Mouse (Mus musculus): ENCODE results near the gene Bcat2. TPM values are rescaled to one million over a fixed set of nuclear protein-coding genes. Genes with fewer than 3 reads are reported as not detected.

The Bcat2 gene
- polyA plus RNA-seq, 1 experiment from 2014 or later = 25.0 TPM

- Histone ChIP-seq H3K9ac (ENCODE audit: low read depth, low read length) (0 out of 2 replicates have a peak overlapping the region, but pooled peaks have one; percentile 52), H3K27me3 (ENCODE audit: control insufficient read depth, insufficient read depth, low read depth, low read length) (no peaks in the 10 kb centered on the region), H3K9me3 (replicated peaks; ENCODE audit: control insufficient read depth, low read length, poor library complexity, severe bottlenecking) (no peaks in the 10 kb centered on the region), H3K4me3 (ENCODE audit: low read depth, low read length) (peak overlapping the region; percentile 48), H3K36me3 (ENCODE audit: control insufficient read depth, insufficient read depth, low read length) (no peaks in the 10 kb centered on the region), H3K27ac (ENCODE audit: low read length) (peak overlapping the region; percentile 34), H3K4me1 (ENCODE audit: control insufficient read depth, insufficient read depth, low read length) (peaks cover 22% of the 10 kb centered on the region), H3K4me2 (ENCODE audit: low read length) (peak overlapping the region; percentile 85)
- no peak for ATAC-seq
- 80% methylated on average over 10 of the region's 10 CpGs for WGBS
Measured at GRCm38 (mm10) chr7:45568601-45569473, 1.1 kb upstream of the Bcat2 start.

- peaks cover 6% of the 10 kb centered on the region; the same call in 1 of the 2 replicates for H3K36me3 ChIP-seq (ENCODE audit: control insufficient read depth, insufficient read depth, low read length)
- no peak for ATAC-seq
- WGBS = 47% methylated on average over 1 of the region's 1 CpGs
- no peak overlapping the region for H3K4me2 ChIP-seq (ENCODE audit: low read length)
- no peak overlapping the region for H3K27ac ChIP-seq (ENCODE audit: low read length)
- H3K27me3 ChIP-seq (ENCODE audit: control insufficient read depth, insufficient read depth, low read depth, low read length) = no peaks in the 10 kb centered on the region
- H3K9me3 ChIP-seq (replicated peaks; ENCODE audit: control insufficient read depth, low read length, poor library complexity, severe bottlenecking) = no peaks in the 10 kb centered on the region
- no peak overlapping the region for H3K4me3 ChIP-seq (ENCODE audit: low read depth, low read length)
- no peak overlapping the region for H3K9ac ChIP-seq (ENCODE audit: low read depth, low read length)
- peaks cover 22% of the 10 kb centered on the region for H3K4me1 ChIP-seq (ENCODE audit: control insufficient read depth, insufficient read depth, low read length)
Measured at GRCm38 (mm10) chr7:45571966-45572365, 2.0 kb downstream of the Bcat2 start.

GRCm38 (mm10) chr7:45573954-45574353 is 4.0 kb downstream of the Bcat2 start:
- H3K4me2 ChIP-seq (ENCODE audit: low read length) = no peak overlapping the region
- H3K4me3 ChIP-seq (ENCODE audit: low read depth, low read length) = no peak overlapping the region
- H3K36me3 ChIP-seq (ENCODE audit: control insufficient read depth, insufficient read depth, low read length) = peaks cover 9% of the 10 kb centered on the region; the same call in 1 of the 2 replicates
- no peaks in the 10 kb centered on the region for H3K9me3 ChIP-seq (replicated peaks; ENCODE audit: control insufficient read depth, low read length, poor library complexity, severe bottlenecking)
- WGBS = 82% methylated on average over 8 of the region's 8 CpGs
- H3K9ac ChIP-seq (ENCODE audit: low read depth, low read length) = no peak overlapping the region
- H3K27ac ChIP-seq (ENCODE audit: low read length) = no peak overlapping the region
- H3K27me3 ChIP-seq (ENCODE audit: control insufficient read depth, insufficient read depth, low read depth, low read length) = no peaks in the 10 kb centered on the region
- ATAC-seq = no peak
- peaks cover 14% of the 10 kb centered on the region for H3K4me1 ChIP-seq (ENCODE audit: control insufficient read depth, insufficient read depth, low read length)

- H3K27me3 ChIP-seq (ENCODE audit: control insufficient read depth, insufficient read depth, low read depth, low read length) = no peaks in the 10 kb centered on the region
- H3K4me2 ChIP-seq (ENCODE audit: low read length) = no peak overlapping the region
- peaks cover 13% of the 10 kb centered on the region for H3K4me1 ChIP-seq (ENCODE audit: control insufficient read depth, insufficient read depth, low read length)
- H3K9me3 ChIP-seq (replicated peaks; ENCODE audit: control insufficient read depth, low read length, poor library complexity, severe bottlenecking) = no peaks in the 10 kb centered on the region
- peaks cover 9% of the 10 kb centered on the region; the same call in 1 of the 2 replicates for H3K36me3 ChIP-seq (ENCODE audit: control insufficient read depth, insufficient read depth, low read length)
- ATAC-seq = no peak
- H3K4me3 ChIP-seq (ENCODE audit: low read depth, low read length) = no peak overlapping the region
- 85% methylated on average over 14 of the region's 15 CpGs for WGBS
- no peak overlapping the region for H3K27ac ChIP-seq (ENCODE audit: low read length)
- H3K9ac ChIP-seq (ENCODE audit: low read depth, low read length) = no peak overlapping the region
Measured at GRCm38 (mm10) chr7:45574472-45575379, 4.8 kb downstream of the Bcat2 start.

- 90% methylated on average over 6 of the region's 6 CpGs for WGBS
- no peaks in the 10 kb centered on the region for H3K27me3 ChIP-seq (ENCODE audit: control insufficient read depth, insufficient read depth, low read depth, low read length)
Measured at GRCm38 (mm10) chr7:45585923-45586322, 16.0 kb downstream of the Bcat2 start.

GRCm38 (mm10) chr7:45587631-45588592 is 18.0 kb downstream of the Bcat2 start:
- Histone ChIP-seq H3K27ac (ENCODE audit: low read length) (no peak overlapping the region), H3K9ac (ENCODE audit: low read depth, low read length) (no peak overlapping the region), H3K36me3 (ENCODE audit: control insufficient read depth, insufficient read depth, low read length) (0 out of 2 replicates have a peak, but pooled peaks cover 5% of the 10 kb centered on the region), H3K4me1 (ENCODE audit: control insufficient read depth, insufficient read depth, low read length) (no peaks in the 10 kb centered on the region; the same call in 1 of the 2 replicates), H3K4me2 (ENCODE audit: low read length) (peak overlapping the region; percentile 75; the same call in 1 of the 2 replicates), H3K4me3 (ENCODE audit: low read depth, low read length) (no peak overlapping the region), H3K9me3 (replicated peaks; ENCODE audit: control insufficient read depth, low read length, poor library complexity, severe bottlenecking) (no peaks in the 10 kb centered on the region), H3K27me3 (ENCODE audit: control insufficient read depth, insufficient read depth, low read depth, low read length) (no peaks in the 10 kb centered on the region)
- WGBS = 95% methylated on average over 23 of the region's 23 CpGs
- ATAC-seq = no peak

More at GRCm38 (mm10) chr7:45585923-45586322, 16.0 kb downstream of the Bcat2 start:
- H3K4me2 ChIP-seq (ENCODE audit: low read length) = no peak overlapping the region
- H3K9me3 ChIP-seq (replicated peaks; ENCODE audit: control insufficient read depth, low read length, poor library complexity, severe bottlenecking) = no peaks in the 10 kb centered on the region
- no peaks in the 10 kb centered on the region; the same call in 1 of the 2 replicates for H3K4me1 ChIP-seq (ENCODE audit: control insufficient read depth, insufficient read depth, low read length)
- no peak overlapping the region for H3K4me3 ChIP-seq (ENCODE audit: low read depth, low read length)
- H3K27ac ChIP-seq (ENCODE audit: low read length) = no peak overlapping the region
- 0 out of 2 replicates have a peak, but pooled peaks cover 5% of the 10 kb centered on the region for H3K36me3 ChIP-seq (ENCODE audit: control insufficient read depth, insufficient read depth, low read length)
- H3K9ac ChIP-seq (ENCODE audit: low read depth, low read length) = no peak overlapping the region
- no peak for ATAC-seq

GRCm38 (mm10) chr7:45589173-45589572 is 19.2 kb downstream of the Bcat2 start:
- peak overlapping the region; percentile 68; the same call in 1 of the 2 replicates for H3K9ac ChIP-seq (ENCODE audit: low read depth, low read length)
- ATAC-seq = peak; percentile 99
- 2% methylated on average over 19 of the region's 19 CpGs for WGBS

GRCm38 (mm10) chr7:45589898-45590297 is 19.9 kb downstream of the Bcat2 start:
- ATAC-seq = no peak
- 0 out of 2 replicates have a peak overlapping the region, but pooled peaks have one; percentile 43 for H3K4me3 ChIP-seq (ENCODE audit: low read depth, low read length)
- H3K36me3 ChIP-seq (ENCODE audit: control insufficient read depth, insufficient read depth, low read length) = no peaks in the 10 kb centered on the region
- peak overlapping the region; percentile 64 for H3K27ac ChIP-seq (ENCODE audit: low read length)
- 94% methylated on average over 5 of the region's 5 CpGs for WGBS
- H3K27me3 ChIP-seq (ENCODE audit: control insufficient read depth, insufficient read depth, low read depth, low read length) = no peaks in the 10 kb centered on the region
- no peaks in the 10 kb centered on the region; the same call in 1 of the 2 replicates for H3K4me1 ChIP-seq (ENCODE audit: control insufficient read depth, insufficient read depth, low read length)
- H3K9me3 ChIP-seq (replicated peaks; ENCODE audit: control insufficient read depth, low read length, poor library complexity, severe bottlenecking) = no peaks in the 10 kb centered on the region
- H3K9ac ChIP-seq (ENCODE audit: low read depth, low read length) = 0 out of 2 replicates have a peak overlapping the region, but pooled peaks have one; percentile 56
- no peak overlapping the region; the same call in 1 of the 2 replicates for H3K4me2 ChIP-seq (ENCODE audit: low read length)

More at GRCm38 (mm10) chr7:45589173-45589572, 19.2 kb downstream of the Bcat2 start:
- H3K4me1 ChIP-seq (ENCODE audit: control insufficient read depth, insufficient read depth, low read length) = no peaks in the 10 kb centered on the region; the same call in 1 of the 2 replicates
- peak overlapping the region; percentile 75 for H3K4me2 ChIP-seq (ENCODE audit: low read length)
- H3K27me3 ChIP-seq (ENCODE audit: control insufficient read depth, insufficient read depth, low read depth, low read length) = no peaks in the 10 kb centered on the region
- H3K9me3 ChIP-seq (replicated peaks; ENCODE audit: control insufficient read depth, low read length, poor library complexity, severe bottlenecking) = no peaks in the 10 kb centered on the region
- H3K4me3 ChIP-seq (ENCODE audit: low read depth, low read length) = peak overlapping the region; percentile 43
- peak overlapping the region; percentile 85 for H3K27ac ChIP-seq (ENCODE audit: low read length)
- H3K36me3 ChIP-seq (ENCODE audit: control insufficient read depth, insufficient read depth, low read length) = 0 out of 2 replicates have a peak, but pooled peaks cover 3% of the 10 kb centered on the region
